Mouse (Mus musculus): ENCODE results near the gene Gm7534.

DNA sequence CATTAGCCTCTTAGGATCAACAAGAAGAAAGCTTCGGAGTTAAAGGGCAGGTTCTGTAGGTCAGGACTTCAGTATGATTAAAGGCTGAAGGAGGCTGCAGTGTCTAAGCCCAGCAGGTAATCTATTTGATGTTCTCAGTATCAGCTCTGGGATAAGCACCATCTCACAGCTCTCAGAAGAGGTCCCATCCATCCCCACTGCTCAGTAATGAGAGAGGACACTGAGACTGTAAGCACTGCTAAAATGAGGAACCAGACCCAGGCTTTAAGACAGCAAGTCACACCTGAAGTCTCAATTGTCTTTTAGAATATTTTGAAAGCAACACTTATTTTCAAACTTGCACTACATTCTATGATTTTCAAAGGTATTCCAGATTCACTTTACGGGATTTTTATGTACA is 45.2 kb downstream of the Gm7534 start:
- TF ChIP-seq EP300 (IDR thresholded peaks at IDR 0.05; ENCODE audit: low read depth) (no peak), CTCF (IDR thresholded peaks at IDR 0.05; ENCODE audit: low read depth) (no peak)

Data from liver, embryonic 14.5 days (tissue).